Mouse (Mus musculus) embryonic fibroblast, embryonic 13.5 days (primary cell): ENCODE data around the gene Phka1.
A peak's percentile ranks its signal among the peaks of the same experiment; 100 is the strongest.

Source experiments
- CTCF ChIP-seq: IDR thresholded peaks from 2 replicates; pipeline ENCODE4 v1.5.1; 2011; ENCODE audit warnings: mild to moderate bottlenecking, control low read depth, low read length, moderate library complexity, borderline replicate concordance; ENCODE audit not compliant: insufficient read depth
- POLR2A ChIP-seq: IDR thresholded peaks from 2 replicates; pipeline ENCODE4 v1.6.1; 2011; ENCODE audit warnings: low read depth, mild to moderate bottlenecking, control low read depth, low read length, moderate library complexity

- TF ChIP-seq CTCF (no peak), POLR2A (peak; percentile 36)
Measured at GRCm38 (mm10) chrX:102504644-102505481, 139.2 kb downstream of the Phka1 start, which contains the start of gene Hdac8.
